Mouse (Mus musculus): Measurements from ENCODE around the gene Adam15.

Adam15 gene

DNA sequence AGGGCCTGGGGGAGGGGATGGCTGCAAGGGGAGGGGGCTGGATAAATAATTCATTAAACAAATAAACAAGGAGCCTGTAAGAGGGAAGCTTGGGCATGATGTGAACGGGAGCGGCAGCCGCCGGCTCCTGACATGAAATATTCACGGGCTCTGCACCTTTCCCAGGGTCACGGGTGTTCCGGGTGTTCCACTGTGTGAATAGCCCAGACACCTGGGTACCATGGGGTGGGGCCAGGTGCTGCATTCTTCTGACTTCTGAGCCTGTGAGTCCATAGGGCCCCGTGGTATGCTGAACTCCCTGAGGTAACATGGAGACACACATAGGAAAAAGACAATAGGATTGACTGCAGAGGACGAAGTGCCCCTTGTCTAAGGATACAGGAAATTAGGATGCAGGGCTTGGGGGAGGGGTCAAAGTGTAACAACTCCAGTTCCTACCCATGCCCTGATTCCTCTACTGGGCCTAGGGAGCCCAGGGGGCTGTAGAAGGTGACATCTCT lies 22.4 kb downstream of the Adam15 start:
- no peak for DNase-seq (ENCODE audit: low read depth, low spot score)

DNA sequence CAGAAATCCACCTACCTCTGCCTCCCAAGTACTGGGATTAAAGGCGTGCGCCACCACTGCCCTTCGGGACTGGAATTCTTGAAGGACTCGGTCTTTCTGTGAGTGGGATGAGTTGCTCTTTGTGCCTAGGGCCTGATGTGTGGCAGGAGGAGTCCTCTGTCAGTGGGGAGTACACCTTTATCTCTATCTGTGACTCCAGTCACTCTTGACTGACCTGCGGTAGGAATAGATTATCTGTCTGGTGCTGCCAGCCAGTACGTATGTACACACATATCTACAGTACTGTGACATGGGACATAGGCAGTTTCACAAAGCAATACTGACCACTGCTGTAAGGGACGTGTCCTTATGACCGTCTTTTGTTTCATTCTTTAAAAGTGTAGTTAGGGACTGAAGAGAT lies 23.9 kb downstream of the Adam15 start:
- no peak for DNase-seq (ENCODE audit: low read depth, low spot score)

GRCm38 (mm10) chr3:89322514-89323165 lies 27.2 kb downstream of the Adam15 start, which contains the start of gene Efna3:
TSS of gene Efna3 (minus strand) at chr3:89322965.
- peak; percentile 61 for DNase-seq (ENCODE audit: low read depth, low spot score)

DNA sequence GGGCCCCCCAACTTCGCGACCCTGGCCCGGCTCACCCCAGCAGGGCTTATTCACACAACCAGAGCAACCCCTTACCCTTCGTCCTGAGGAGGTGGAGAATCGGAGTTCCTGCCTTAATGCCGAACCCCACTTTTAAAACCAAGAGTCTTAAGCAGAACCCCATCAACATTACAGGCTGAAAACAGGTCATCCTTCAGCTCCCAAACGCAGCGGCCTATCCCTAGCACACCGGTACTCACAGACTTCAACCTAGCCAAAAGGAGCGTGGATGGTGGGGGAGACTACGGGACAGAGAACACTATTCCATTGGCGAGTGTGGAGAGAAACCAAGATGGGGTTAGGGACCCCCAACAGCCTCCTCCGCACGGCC lies 27.7 kb downstream of the Adam15 start:
- DNase-seq (ENCODE audit: low read depth, low spot score): no peak

GRCm38 (mm10) chr3:89321183-89322130 lies 28.3 kb downstream of the Adam15 start:
- DNase-seq (ENCODE audit: low read depth, low spot score): peak; percentile 23

- DNase-seq (ENCODE audit: low read depth, low spot score): no peak
These were observed 29.1 kb downstream of the Adam15 start for GRCm38 (mm10) chr3:89320581-89321182.

GRCm38 (mm10) chr3:89319591-89320350 lies 30.0 kb downstream of the Adam15 start:
- DNase-seq (ENCODE audit: low read depth, low spot score): no peak

DNA sequence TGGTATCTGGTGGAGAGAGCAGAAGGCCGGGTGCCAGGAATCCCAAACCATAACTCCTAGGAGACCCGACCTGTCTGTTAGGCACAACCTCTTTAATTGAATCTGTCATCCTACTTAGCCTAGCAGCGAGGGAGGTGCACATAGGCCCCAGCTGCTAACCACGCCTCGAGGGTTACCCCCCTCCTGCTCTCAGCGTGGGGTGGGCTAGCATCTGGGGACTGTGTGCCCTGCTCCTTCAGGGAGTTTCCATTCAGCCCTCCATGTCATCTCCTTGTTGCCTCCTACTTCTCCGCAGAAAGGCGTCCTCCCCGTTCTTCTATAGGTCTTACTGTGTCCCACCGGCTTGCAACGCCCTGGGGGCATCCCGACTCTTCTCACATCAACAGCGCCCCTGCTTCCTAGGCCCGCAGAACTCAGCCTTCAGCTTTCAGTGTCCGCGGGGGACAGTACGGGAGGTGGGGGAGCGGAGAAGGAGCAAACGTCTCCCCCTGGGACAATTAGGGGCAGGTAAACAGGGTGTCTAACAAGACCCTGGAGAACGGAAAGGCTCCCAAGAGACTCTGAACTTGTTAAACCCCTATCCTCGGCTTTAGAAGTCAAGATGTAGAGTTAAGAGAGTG lies 30.7 kb downstream of the Adam15 start:
- DNase-seq (ENCODE audit: low read depth, low spot score): no peak

- DNase-seq (ENCODE audit: low read depth, low spot score): no peak
These were observed 31.5 kb downstream of the Adam15 start for GRCm38 (mm10) chr3:89318316-89318715.

- DNase-seq (ENCODE audit: low read depth, low spot score): no peak
These were observed 32.5 kb downstream of the Adam15 start for GRCm38 (mm10) chr3:89317246-89317645.

DNA sequence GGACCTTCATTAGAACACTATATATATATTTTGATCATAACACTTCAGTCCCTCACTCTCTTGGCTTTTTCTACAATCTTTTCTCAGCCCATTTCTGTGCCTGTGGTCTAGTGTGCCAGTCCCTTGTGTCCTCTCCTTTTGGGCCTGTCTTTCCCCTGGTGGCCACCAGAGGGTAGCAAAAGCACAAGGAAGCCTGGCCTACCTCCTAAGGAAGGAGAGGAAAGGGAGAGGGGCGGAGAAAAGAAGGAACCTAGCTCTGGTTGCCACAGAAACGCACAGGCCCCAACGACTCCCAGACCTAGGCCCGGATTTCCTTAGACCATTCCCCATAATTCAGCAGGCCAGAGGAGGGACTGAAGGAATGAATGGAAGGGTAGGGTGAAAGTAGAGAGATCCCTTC lies 33.0 kb downstream of the Adam15 start:
- peak; percentile 72 for DNase-seq (ENCODE audit: low read depth, low spot score)

- DNase-seq (ENCODE audit: low read depth, low spot score): no peak
These were observed 33.6 kb downstream of the Adam15 start for GRCm38 (mm10) chr3:89315930-89316831.

- peak; percentile 54 for DNase-seq (ENCODE audit: low read depth, low spot score)
These were observed 34.4 kb downstream of the Adam15 start for GRCm38 (mm10) chr3:89315195-89315929.

- DNase-seq (ENCODE audit: low read depth, low spot score): no peak
These were observed 35.0 kb downstream of the Adam15 start for GRCm38 (mm10) chr3:89314791-89315190.

DNA sequence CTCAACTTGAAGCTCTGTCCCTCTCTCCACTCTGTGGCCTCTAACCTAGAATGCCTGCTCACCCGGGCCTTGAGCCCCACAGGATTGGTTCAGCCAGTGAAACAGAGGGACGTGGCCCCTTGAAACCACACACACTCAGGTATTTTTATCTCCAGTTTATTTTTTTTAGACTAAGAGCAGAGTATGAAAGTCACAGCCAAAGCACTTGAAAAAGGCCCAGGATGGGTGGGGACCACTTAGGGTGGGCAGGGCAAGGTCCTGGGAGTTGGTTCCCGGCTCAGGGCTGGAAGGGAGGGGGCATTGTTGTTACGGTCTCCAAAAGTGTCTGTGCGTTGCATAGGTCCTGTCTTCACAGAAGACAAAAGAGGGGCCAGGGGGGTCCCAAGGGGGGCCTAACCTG lies 35.5 kb downstream of the Adam15 start:
- no peak for DNase-seq (ENCODE audit: low read depth, low spot score)

- DNase-seq (ENCODE audit: low read depth, low spot score): peak; percentile 76
These were observed 41.7 kb downstream of the Adam15 start for GRCm38 (mm10) chr3:89308089-89308488.

DNA sequence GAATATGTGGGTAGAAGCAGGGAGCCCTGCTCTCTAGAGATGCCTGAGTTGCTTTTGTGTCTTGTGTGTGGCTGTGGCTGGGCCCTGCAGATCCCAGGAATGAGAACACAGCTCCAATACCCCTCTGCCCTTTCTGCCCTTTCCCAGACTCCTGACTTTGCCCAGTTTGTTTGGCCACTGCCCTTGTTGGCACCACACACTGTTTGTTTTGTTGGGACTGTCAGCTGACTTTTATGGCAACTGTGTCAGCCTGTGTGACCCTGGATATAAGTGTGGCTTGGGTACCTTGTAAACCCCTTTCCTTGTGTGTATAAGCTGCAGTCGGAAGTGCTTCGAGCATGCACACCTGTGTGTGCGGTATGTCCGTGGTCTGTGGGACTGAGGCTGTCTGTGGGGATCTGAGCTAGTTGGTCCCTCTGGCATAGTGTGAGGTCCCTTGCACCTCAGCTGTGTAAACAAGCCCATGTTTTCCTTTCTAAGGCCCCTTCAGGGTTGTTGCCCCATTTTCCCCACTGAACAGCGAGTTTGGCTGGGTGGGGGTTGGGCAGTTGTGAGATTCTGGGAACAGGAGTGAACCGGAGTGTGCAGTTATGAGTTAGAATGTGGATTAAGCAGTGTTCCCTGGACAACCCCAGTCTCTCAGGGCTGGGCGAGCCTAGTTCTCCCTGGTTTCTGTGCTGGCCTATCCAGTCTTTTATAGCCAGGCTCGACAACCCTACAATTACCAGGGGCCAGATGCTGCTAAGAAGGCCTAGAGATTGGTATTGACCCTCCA lies 44.1 kb downstream of the Adam15 start:
- DNase-seq (ENCODE audit: low read depth, low spot score): no peak

DNA sequence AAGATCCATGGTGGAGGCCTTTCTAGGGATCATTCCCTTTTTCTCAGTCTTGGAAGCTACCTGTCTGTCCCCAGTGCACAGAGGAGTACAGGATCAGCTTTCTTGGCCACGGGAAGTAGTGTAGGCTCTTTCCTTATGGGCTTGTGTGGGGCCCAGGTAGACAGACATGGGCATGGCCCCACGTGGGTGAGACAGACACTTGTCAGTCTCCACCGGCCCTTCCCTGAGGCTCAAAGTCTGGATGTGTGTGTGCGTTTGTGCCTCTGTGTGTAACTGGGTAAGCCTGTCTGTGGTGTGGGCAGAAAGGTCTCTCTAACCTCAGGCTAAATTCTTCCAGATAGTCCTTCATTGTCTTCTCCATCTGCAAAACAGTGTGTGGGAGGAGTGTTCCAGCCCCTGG lies 44.7 kb downstream of the Adam15 start:
- DNase-seq (ENCODE audit: low read depth, low spot score): no peak

GRCm38 (mm10) chr3:89304440-89304839 lies 45.4 kb downstream of the Adam15 start:
- DNase-seq (ENCODE audit: low read depth, low spot score): no peak

Measured in A20 (cell line).